Mouse (Mus musculus): ENCODE data around the gene Rbm4b. TPM values are rescaled to one million over a fixed set of nuclear protein-coding genes. Genes with fewer than 3 reads are reported as not detected.

The Rbm4b gene
- total and polyA plus RNA-seq, 2 experiments: 7.9 to 19.9 TPM

DNA sequence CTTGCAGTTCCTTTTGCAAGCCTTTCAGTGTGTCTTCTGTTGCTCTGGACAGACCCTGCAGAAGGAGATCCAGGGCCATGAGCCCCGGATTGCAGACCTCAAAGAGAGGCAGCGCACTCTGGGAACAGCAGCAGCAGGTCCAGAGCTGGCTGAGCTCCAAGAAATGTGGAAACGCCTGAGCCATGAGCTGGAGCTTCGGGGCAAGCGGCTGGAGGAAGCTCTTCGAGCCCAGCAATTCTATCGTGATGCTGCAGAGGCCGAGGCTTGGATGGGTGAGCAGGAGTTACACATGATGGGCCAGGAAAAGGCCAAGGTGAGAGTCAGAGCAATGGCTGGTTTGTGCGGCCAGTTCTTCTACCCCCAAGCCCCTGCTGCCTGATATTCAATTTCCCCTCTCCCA is 11.2 kb upstream of the Rbm4b start:
- H3K27ac ChIP-seq (replicated peaks; ENCODE audit: insufficient read depth, low read depth, low read length): no peak overlapping the region
- H3K79me2 ChIP-seq (ENCODE audit: control insufficient read depth, insufficient read depth, low read length): no peaks in the 10 kb centered on the region
- H3K9ac ChIP-seq (ENCODE audit: low read depth, low read length): no peak overlapping the region
- H3K4me3 ChIP-seq (ENCODE audit: insufficient read depth, low read depth, low read length): no peak overlapping the region
- no peak for TF ChIP-seq POLR2A (IDR thresholded peaks at IDR 0.05; ENCODE audit: extremely low read depth, insufficient read depth, low read length)
- TF ChIP-seq CTCF (IDR thresholded peaks at IDR 0.05; ENCODE audit: low read depth, low read length): no peak
- WGBS: 44% methylated on average over 9 of the region's 9 CpGs
- peaks cover 70% of the 10 kb centered on the region for H3K36me3 ChIP-seq (ENCODE audit: control insufficient read depth, insufficient read depth, low read length)
- no peaks in the 10 kb centered on the region for H3K4me1 ChIP-seq (ENCODE audit: control insufficient read depth, insufficient read depth, low read length)
- no peaks in the 10 kb centered on the region for H3K27me3 ChIP-seq (ENCODE audit: control insufficient read depth, insufficient read depth, low read length)
- DNase-seq (ENCODE audit: extremely low read depth, low read depth, low spot score): no peak

GRCm38 (mm10) chr19:4745681-4746080 is 10.6 kb upstream of the Rbm4b start:
- Histone ChIP-seq H3K4me3 (ENCODE audit: insufficient read depth, low read depth, low read length) (no peak overlapping the region), H3K4me1 (ENCODE audit: control insufficient read depth, insufficient read depth, low read length) (no peaks in the 10 kb centered on the region), H3K27me3 (ENCODE audit: control insufficient read depth, insufficient read depth, low read length) (no peaks in the 10 kb centered on the region), H3K27ac (replicated peaks; ENCODE audit: insufficient read depth, low read depth, low read length) (no peak overlapping the region), H3K79me2 (ENCODE audit: control insufficient read depth, insufficient read depth, low read length) (no peaks in the 10 kb centered on the region), H3K9ac (ENCODE audit: low read depth, low read length) (no peak overlapping the region), H3K36me3 (ENCODE audit: control insufficient read depth, insufficient read depth, low read length) (peaks cover 68% of the 10 kb centered on the region)
- TF ChIP-seq CTCF (IDR thresholded peaks at IDR 0.05; ENCODE audit: low read depth, low read length) (no peak), POLR2A (IDR thresholded peaks at IDR 0.05; ENCODE audit: extremely low read depth, insufficient read depth, low read length) (no peak)
- WGBS: 78% methylated on average over 10 of the region's 10 CpGs
- peak; percentile 47 for DNase-seq (ENCODE audit: extremely low read depth, low read depth, low spot score)

GRCm38 (mm10) chr19:4746611-4747010 is 9.7 kb upstream of the Rbm4b start:
- Histone ChIP-seq H3K79me2 (ENCODE audit: control insufficient read depth, insufficient read depth, low read length) (no peaks in the 10 kb centered on the region), H3K27me3 (ENCODE audit: control insufficient read depth, insufficient read depth, low read length) (no peaks in the 10 kb centered on the region), H3K36me3 (ENCODE audit: control insufficient read depth, insufficient read depth, low read length) (peaks cover 71% of the 10 kb centered on the region), H3K27ac (replicated peaks; ENCODE audit: insufficient read depth, low read depth, low read length) (no peak overlapping the region), H3K4me1 (ENCODE audit: control insufficient read depth, insufficient read depth, low read length) (no peaks in the 10 kb centered on the region), H3K4me3 (ENCODE audit: insufficient read depth, low read depth, low read length) (no peak overlapping the region), H3K9ac (ENCODE audit: low read depth, low read length) (no peak overlapping the region)
- peak; percentile 44 for DNase-seq (ENCODE audit: extremely low read depth, low read depth, low spot score)
- no peak for TF ChIP-seq POLR2A (IDR thresholded peaks at IDR 0.05; ENCODE audit: extremely low read depth, insufficient read depth, low read length)
- no peak for TF ChIP-seq CTCF (IDR thresholded peaks at IDR 0.05; ENCODE audit: low read depth, low read length)
- 51% methylated on average over 14 of the region's 14 CpGs for WGBS

DNA sequence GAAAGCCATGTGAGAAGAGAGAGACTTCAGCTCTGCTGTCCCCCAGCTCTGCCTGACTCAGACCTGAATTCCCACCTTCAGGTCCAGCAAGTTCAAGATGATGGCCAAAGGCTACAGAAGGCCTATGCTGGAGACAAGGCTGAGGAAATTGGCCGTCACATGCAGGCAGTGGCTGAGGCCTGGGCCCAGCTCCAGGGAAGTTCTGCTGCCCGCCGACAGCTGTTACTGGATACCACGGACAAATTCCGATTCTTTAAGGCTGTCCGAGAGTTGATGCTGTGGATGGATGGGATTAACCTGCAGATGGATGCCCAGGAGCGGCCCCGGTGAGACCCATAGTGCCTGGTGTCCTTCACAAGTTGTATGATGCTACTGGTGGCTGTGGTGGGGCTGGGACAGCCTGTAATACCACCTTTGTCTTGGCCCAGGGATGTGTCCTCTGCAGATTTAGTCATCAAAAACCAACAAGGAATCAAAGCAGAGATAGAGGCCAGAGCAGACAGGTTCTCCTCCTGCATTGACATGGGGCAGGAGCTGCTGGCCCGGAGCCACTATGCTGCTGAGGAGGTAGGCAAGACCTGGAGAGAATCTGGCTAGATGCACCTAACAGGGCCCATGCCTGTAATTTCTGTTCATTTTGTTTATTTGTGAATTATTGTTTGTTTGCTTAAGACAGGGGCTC is 8.5 kb upstream of the Rbm4b start:
- H3K4me1 ChIP-seq (ENCODE audit: control insufficient read depth, insufficient read depth, low read length): no peaks in the 10 kb centered on the region
- H3K36me3 ChIP-seq (ENCODE audit: control insufficient read depth, insufficient read depth, low read length): peaks cover 67% of the 10 kb centered on the region
- no peak for DNase-seq (ENCODE audit: extremely low read depth, low read depth, low spot score)
- WGBS: 92% methylated on average over 9 of the region's 9 CpGs
- H3K9ac ChIP-seq (ENCODE audit: low read depth, low read length): no peak overlapping the region
- no peaks in the 10 kb centered on the region for H3K79me2 ChIP-seq (ENCODE audit: control insufficient read depth, insufficient read depth, low read length)
- H3K4me3 ChIP-seq (ENCODE audit: insufficient read depth, low read depth, low read length): no peak overlapping the region
- no peak for TF ChIP-seq CTCF (IDR thresholded peaks at IDR 0.05; ENCODE audit: low read depth, low read length)
- TF ChIP-seq POLR2A (IDR thresholded peaks at IDR 0.05; ENCODE audit: extremely low read depth, insufficient read depth, low read length): no peak
- no peak overlapping the region for H3K27ac ChIP-seq (replicated peaks; ENCODE audit: insufficient read depth, low read depth, low read length)
- no peaks in the 10 kb centered on the region for H3K27me3 ChIP-seq (ENCODE audit: control insufficient read depth, insufficient read depth, low read length)

DNA sequence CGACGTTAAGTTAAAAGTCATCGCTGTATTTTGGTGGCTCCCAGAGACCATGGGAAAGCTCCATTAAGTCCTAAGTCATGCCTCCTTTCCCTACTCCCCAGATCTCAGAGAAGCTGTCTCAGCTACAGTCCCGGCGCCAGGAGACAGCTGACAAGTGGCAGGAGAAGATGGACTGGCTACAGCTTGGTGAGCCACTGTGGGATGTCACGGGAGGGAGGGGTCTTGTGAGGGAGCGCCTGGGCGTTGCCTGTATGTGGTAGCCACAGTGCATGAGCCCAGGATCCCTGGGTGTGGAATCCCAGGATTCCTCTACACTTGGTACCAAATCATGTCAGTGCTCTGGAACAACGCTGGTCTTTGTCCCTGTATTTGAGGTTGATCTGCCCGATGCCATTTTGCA is 7.8 kb upstream of the Rbm4b start:
- TF ChIP-seq CTCF (IDR thresholded peaks at IDR 0.05; ENCODE audit: low read depth, low read length): no peak
- TF ChIP-seq POLR2A (IDR thresholded peaks at IDR 0.05; ENCODE audit: extremely low read depth, insufficient read depth, low read length): no peak
- Histone ChIP-seq H3K9ac (ENCODE audit: low read depth, low read length) (no peak overlapping the region), H3K36me3 (ENCODE audit: control insufficient read depth, insufficient read depth, low read length) (peaks cover 62% of the 10 kb centered on the region), H3K27me3 (ENCODE audit: control insufficient read depth, insufficient read depth, low read length) (no peaks in the 10 kb centered on the region), H3K4me1 (ENCODE audit: control insufficient read depth, insufficient read depth, low read length) (no peaks in the 10 kb centered on the region), H3K27ac (replicated peaks; ENCODE audit: insufficient read depth, low read depth, low read length) (no peak overlapping the region), H3K79me2 (ENCODE audit: control insufficient read depth, insufficient read depth, low read length) (no peaks in the 10 kb centered on the region), H3K4me3 (ENCODE audit: insufficient read depth, low read depth, low read length) (no peak overlapping the region)
- no peak for DNase-seq (ENCODE audit: extremely low read depth, low read depth, low spot score)
- WGBS: 94% methylated on average over 10 of the region's 10 CpGs

DNA sequence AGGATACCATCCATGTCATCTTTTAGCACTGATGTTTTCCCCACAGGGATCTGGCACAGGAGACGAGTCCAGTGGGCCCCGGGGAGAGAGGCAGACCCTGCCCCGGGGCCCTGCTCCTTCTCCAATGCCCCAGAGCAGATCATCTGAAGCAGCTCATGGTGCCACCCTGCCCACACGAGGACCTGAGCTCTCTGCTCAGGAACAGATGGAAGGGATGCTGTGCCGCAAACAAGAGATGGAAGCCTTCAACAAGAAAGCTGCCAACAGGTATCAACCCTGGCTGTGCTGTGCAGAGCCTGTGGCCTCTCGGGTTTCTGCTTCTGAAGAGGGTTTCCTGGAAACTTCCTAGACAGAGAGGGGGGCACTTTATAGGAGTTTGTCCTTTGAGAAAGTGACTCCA is 6.3 kb upstream of the Rbm4b start:
- H3K27ac ChIP-seq (replicated peaks; ENCODE audit: insufficient read depth, low read depth, low read length): no peak overlapping the region
- peaks cover 48% of the 10 kb centered on the region for H3K36me3 ChIP-seq (ENCODE audit: control insufficient read depth, insufficient read depth, low read length)
- TF ChIP-seq POLR2A (IDR thresholded peaks at IDR 0.05; ENCODE audit: extremely low read depth, insufficient read depth, low read length) (no peak), CTCF (IDR thresholded peaks at IDR 0.05; ENCODE audit: low read depth, low read length) (no peak)
- no peaks in the 10 kb centered on the region for H3K79me2 ChIP-seq (ENCODE audit: control insufficient read depth, insufficient read depth, low read length)
- 96% methylated on average over 6 of the region's 6 CpGs for WGBS
- H3K4me3 ChIP-seq (ENCODE audit: insufficient read depth, low read depth, low read length): no peak overlapping the region
- no peaks in the 10 kb centered on the region for H3K27me3 ChIP-seq (ENCODE audit: control insufficient read depth, insufficient read depth, low read length)
- H3K9ac ChIP-seq (ENCODE audit: low read depth, low read length): no peak overlapping the region
- DNase-seq (ENCODE audit: extremely low read depth, low read depth, low spot score): no peak
- no peaks in the 10 kb centered on the region for H3K4me1 ChIP-seq (ENCODE audit: control insufficient read depth, insufficient read depth, low read length)

Measured in liver, adult 2 months (tissue).